Mouse (Mus musculus): ENCODE data around the gene Zbtb20. TPM values are rescaled to one million over a fixed set of nuclear protein-coding genes. Genes with fewer than 3 reads are reported as not detected.
A peak's percentile ranks its signal among the peaks of the same experiment; 100 is the strongest.

The Zbtb20 gene
- total RNA-seq, 2 experiments from 2014 or later, result 167 to 189 TPM

DNA sequence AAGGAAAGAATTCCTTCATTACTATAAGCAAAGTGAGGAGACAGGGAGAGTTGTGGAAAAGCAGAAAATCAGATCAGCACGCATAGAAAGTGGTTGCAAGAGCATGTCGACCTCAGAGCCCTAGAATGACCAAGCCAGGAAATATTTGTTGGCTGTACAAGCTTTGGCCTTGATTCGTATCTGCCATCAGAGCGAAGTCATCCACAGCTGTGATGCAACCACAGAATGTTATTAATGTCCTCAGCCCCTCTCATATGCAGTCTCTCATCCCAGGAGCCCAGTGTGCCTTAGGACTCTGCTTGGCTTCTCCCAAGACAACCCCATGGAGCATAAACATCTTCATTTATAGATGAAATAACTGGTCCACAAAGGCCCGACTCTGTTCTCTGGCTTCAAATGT lies 716.4 kb downstream of the Zbtb20 start:
- intact Hi-C loops (cut with DNase I), result loop anchor here (10.0 kb wide), 3 partner anchors 427 to 1317 kb away; no protein-coding TSS in a partner anchor
- peak; percentile 28 for DNase-seq (ENCODE audit: low spot score)

GRCm38 (mm10) chr16:43592801-43593200 lies 717.1 kb downstream of the Zbtb20 start:
- no peak for DNase-seq (ENCODE audit: low spot score)
- intact Hi-C loops (cut with DNase I), result loop anchor here (10.0 kb wide), 3 partner anchors 428 to 1318 kb away; no protein-coding TSS in a partner anchor

- DNase-seq (ENCODE audit: low spot score), result no peak
Measured at GRCm38 (mm10) chr16:43597375-43598060, 721.8 kb downstream of the Zbtb20 start.

GRCm38 (mm10) chr16:43599707-43600106 lies 724.0 kb downstream of the Zbtb20 start:
- DNase-seq (ENCODE audit: low spot score), result no peak
- intact Hi-C loops (cut with DNase I), result loop anchor here (10.0 kb wide), 3 partner anchors 435 to 1325 kb away; no protein-coding TSS in a partner anchor

More at GRCm38 (mm10) chr16:43597375-43598060, 721.8 kb downstream of the Zbtb20 start:
- intact Hi-C loops (cut with DNase I), result loop anchor here (10.0 kb wide), 3 partner anchors 433 to 1323 kb away; no protein-coding TSS in a partner anchor

- intact Hi-C loops (cut with DNase I), result no loop called here
- DNase-seq (ENCODE audit: low spot score), result no peak
Measured at GRCm38 (mm10) chr16:43602573-43602972, 726.9 kb downstream of the Zbtb20 start.

GRCm38 (mm10) chr16:43603591-43604141 lies 728.0 kb downstream of the Zbtb20 start:
- intact Hi-C loops (cut with DNase I), result no loop called here
- DNase-seq (ENCODE audit: low spot score), result no peak

DNA sequence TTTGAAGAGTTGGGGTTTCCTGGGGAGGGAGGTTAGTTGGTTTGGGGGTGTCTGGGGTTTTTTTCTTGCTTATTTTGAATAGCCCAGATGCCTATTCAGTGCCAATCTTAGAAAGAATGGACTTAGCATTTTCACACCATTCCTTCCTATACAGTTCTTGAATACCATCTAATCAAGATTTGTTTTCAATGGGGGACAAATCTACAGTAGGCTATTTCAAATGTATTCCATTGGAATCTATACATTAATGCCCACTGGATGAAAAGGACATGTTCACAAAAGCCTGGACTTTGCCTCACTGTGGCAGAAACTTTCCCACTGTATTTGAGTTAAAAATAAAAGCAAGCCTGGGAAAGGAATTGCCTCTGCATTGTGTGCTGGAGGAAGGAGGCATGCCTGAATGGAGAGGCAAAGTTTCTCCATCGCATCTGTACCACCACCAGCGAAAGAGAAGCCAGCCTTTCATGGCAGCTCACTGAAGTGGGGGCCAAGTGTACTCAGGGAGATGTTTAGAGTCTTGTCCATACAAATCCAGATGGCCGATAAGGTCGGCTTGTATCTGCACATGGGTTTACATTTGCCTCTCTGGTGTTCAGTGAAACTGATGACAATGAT lies 728.8 kb downstream of the Zbtb20 start:
- DNase-seq (ENCODE audit: low spot score), result no peak
- intact Hi-C loops (cut with DNase I), result no loop called here

DNA sequence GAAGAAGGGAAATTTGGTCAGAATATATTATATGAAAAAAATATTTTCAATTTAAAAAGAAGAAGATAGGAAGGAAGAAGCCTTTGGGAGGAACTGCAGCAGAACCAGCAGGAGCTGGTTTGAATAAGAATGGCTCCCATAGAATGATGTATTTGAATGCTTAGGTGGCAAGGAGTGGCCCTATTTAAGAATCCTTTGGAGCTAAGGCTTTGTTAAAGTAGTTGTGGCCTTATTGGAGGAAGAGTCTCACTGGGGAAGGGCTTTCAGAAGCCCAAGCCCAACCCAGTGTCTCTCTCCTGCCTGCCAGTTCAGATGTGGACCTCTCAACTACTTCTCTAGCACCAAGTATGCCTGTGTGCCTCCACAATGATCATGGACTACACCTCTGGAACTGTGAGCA lies 731.4 kb downstream of the Zbtb20 start:
- no peak for DNase-seq (ENCODE audit: low spot score)
- intact Hi-C loops (cut with DNase I), result no loop called here

DNA sequence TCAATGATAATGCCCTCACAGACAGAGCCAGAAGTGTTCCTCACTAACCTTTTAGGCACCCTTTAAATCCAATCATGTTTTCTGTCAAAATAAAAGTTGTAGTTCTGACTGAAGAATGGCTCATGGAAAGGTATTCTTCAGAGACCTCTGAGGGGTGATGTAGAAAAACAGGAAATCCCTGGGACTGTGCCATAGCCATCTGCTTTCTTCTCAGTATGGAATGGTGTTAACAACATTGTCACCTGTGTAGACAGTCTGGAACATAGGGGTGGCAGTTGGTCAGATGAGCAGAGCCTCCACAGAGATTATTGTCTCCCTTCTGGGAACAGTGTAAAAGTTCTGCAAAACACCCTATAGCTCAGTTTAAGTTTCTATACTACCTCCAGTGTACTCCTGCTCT lies 732.4 kb downstream of the Zbtb20 start:
- intact Hi-C loops (cut with DNase I), result no loop called here
- no peak for DNase-seq (ENCODE audit: low spot score)

- DNase-seq (ENCODE audit: low spot score), result peak; percentile 27
- intact Hi-C loops (cut with DNase I), result no loop called here
Measured at GRCm38 (mm10) chr16:43610375-43610774, 734.7 kb downstream of the Zbtb20 start.

DNA sequence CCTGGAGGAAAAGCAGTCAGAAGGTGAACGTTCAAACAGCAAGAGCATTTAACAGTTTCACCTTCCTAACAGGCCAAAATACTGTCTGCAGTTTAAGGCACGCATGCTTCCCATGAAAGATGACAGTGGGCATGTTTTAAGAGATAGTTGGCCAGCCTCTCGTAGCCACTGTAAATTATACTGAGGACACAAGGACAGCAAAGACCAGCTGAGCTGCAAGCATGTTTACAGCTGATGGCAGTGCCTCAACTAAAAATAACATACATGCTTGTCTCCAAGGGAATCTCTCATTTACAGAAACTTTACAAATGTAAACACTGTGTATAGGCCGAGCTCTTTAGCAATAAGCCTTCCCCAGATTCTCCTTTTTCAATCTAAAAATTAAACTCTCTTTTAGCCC lies 740.7 kb downstream of the Zbtb20 start:
- intact Hi-C loops (cut with DNase I), result no loop called here
- no peak for DNase-seq (ENCODE audit: low spot score)

- intact Hi-C loops (cut with DNase I), result no loop called here
- no peak for DNase-seq (ENCODE audit: low spot score)
Measured at GRCm38 (mm10) chr16:43617346-43617745, 741.7 kb downstream of the Zbtb20 start.

GRCm38 (mm10) chr16:43618286-43618685 lies 742.6 kb downstream of the Zbtb20 start:
- intact Hi-C loops (cut with DNase I), result no loop called here
- DNase-seq (ENCODE audit: low spot score), result no peak

DNA sequence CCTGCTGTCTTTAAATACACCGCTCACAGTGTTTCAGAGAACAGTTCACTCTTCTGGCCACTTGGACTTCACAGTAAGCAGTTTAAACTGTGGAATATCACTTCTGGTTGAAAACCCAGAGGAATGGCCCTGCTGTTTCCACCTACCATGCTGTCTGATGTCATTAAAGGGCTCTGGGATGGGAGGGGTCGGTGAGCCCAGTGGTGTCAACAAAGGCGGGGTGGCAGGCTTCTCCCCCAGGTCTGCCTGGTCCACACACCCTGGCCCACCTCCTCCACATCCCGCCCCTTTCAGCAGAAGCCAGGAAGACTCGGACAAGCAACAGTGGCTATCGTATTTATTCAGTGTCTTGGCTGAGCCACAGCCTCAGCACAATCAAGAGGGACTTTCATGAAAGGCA lies 743.6 kb downstream of the Zbtb20 start:
- DNase-seq (ENCODE audit: low spot score), result no peak

GRCm38 (mm10) chr16:43620359-43620758 lies 744.7 kb downstream of the Zbtb20 start:
- intact Hi-C loops (cut with DNase I), result no loop called here
- no peak for DNase-seq (ENCODE audit: low spot score)

More for the DNA sequence above, 743.6 kb downstream of the Zbtb20 start:
- intact Hi-C loops (cut with DNase I), result no loop called here

DNA sequence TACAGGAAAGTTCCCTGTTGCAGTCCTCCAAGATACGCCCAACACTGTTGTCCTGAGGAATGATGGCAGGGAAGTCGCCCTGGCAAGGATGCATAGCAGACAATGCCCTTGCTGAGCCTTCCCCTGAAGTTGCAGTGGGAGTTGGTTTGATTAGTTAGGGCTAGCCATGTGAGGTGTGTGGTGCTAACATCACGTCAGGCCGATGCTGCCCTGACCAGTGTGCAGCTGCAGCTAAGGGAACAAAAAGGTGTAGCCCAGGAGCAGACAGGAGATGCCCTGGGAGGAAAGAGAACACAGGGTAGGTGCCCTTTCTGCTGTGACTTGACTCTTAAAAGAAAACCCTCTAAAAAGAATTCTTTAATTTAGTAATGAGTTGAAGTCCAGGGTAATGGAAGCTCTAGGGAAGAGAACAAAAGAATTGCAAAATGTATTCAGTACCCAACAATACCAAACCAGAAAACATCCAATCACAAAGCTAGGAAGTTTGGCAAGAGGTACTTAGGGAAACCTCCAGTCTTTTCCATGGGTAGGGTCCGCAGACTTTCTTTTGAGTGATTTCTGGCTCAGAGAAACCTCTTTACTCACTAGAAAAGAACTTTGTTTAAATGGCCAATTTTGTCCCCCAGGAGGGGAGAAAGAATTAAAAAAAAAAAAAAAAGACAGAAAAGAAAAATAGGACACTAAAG lies 747.8 kb downstream of the Zbtb20 start:
- intact Hi-C loops (cut with DNase I), result no loop called here
- DNase-seq (ENCODE audit: low spot score), result no peak

GRCm38 (mm10) chr16:43624876-43625275 lies 749.2 kb downstream of the Zbtb20 start:
- intact Hi-C loops (cut with DNase I), result no loop called here
- DNase-seq (ENCODE audit: low spot score), result no peak

DNA sequence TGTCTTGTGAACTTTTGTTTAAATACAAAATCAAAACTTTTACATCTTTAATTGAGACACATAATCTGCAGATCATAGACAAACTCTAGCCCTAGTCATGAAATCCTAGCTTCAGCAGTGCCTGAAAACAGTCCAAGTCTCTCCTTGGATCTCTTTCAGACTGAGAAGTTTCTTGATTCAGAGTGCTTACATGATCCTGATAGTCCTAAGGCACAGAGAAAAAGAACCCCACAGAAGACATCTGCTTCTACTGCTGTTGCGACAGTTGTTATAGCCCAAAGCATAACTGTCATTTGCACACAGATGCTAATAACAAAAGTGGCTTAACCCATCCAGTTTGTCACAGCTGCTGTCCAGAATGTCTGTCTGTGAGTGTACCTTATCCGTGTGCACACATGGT lies 749.6 kb downstream of the Zbtb20 start:
- no peak for DNase-seq (ENCODE audit: low spot score)
- intact Hi-C loops (cut with DNase I), result no loop called here

- intact Hi-C loops (cut with DNase I), result no loop called here
- no peak for DNase-seq (ENCODE audit: low spot score)
Measured at GRCm38 (mm10) chr16:43625956-43626355, 750.3 kb downstream of the Zbtb20 start.

DNA sequence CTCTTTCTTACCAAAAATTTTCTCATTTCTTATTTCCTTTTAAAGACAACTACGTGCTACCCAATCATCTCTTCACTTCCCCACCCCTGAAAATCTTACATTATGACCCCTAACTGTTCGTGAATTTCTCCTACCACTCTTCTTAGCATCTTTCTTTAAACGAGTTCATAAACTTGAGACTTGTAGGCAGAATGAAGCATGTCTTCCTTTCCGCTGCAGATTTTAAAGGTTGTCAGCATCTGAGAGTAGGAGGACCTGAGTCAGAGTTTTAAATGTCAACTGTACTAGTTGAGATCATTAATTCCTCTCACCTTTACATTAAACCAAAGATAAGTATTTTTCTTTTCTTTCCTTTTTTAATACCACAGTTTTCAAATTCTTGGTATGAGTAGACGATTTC lies 753.0 kb downstream of the Zbtb20 start:
- intact Hi-C loops (cut with DNase I), result no loop called here
- no peak for DNase-seq (ENCODE audit: low spot score)

- intact Hi-C loops (cut with DNase I), result no loop called here
- no peak for DNase-seq (ENCODE audit: low spot score)
Measured at GRCm38 (mm10) chr16:43631758-43632157, 756.1 kb downstream of the Zbtb20 start.
